Mouse (Mus musculus) ovary, postnatal 36 days (tissue): ENCODE measurements around the gene Pfkfb3.
"Not testable (repeated sequence)": the region's sequence is repeated elsewhere in the genome, so short reads cannot be mapped to it uniquely, and the experiment has no call there.

Experiments used
- DNase-seq: peaks from one replicate; pipeline ENCODE4 v3.0.0; 2022; ENCODE audit warnings: low spot score, mixed read lengths

The Pfkfb3 gene

GRCm38 (mm10) chr2:11548508-11548907, 5.4 kb downstream of the Pfkfb3 start:
- DNase-seq = no peak

- no peak for DNase-seq
Observed at GRCm38 (mm10) chr2:11547609-11548008, 6.3 kb downstream of the Pfkfb3 start.

- no peak for DNase-seq
Observed at GRCm38 (mm10) chr2:11546091-11546490, 7.8 kb downstream of the Pfkfb3 start.

- no peak for DNase-seq
Observed at GRCm38 (mm10) chr2:11545380-11545779, 8.5 kb downstream of the Pfkfb3 start.

GRCm38 (mm10) chr2:11544342-11544741, 9.5 kb downstream of the Pfkfb3 start:
- DNase-seq = no peak

- no peak for DNase-seq
Observed at GRCm38 (mm10) chr2:11543158-11543557, 10.7 kb downstream of the Pfkfb3 start.

- peak; percentile 58 for DNase-seq
Observed at GRCm38 (mm10) chr2:11542640-11543039, 11.2 kb downstream of the Pfkfb3 start.

- no peak for DNase-seq
Observed at GRCm38 (mm10) chr2:11542121-11542520, 11.8 kb downstream of the Pfkfb3 start.

GRCm38 (mm10) chr2:11541528-11541927, 12.3 kb downstream of the Pfkfb3 start:
- DNase-seq = not testable (repeated sequence)

GRCm38 (mm10) chr2:11535966-11536365, 17.9 kb downstream of the Pfkfb3 start:
- no peak for DNase-seq

GRCm38 (mm10) chr2:11535412-11535928, 18.4 kb downstream of the Pfkfb3 start:
- DNase-seq = peak; percentile 94

- DNase-seq = peak; percentile 42
Observed at GRCm38 (mm10) chr2:11534826-11535225, 19.1 kb downstream of the Pfkfb3 start.

GRCm38 (mm10) chr2:11530101-11530500, 23.8 kb downstream of the Pfkfb3 start:
- no peak for DNase-seq

- DNase-seq = no peak
Observed at GRCm38 (mm10) chr2:11526063-11526462, 27.8 kb downstream of the Pfkfb3 start.

- no peak for DNase-seq
Observed at GRCm38 (mm10) chr2:11524736-11525135, 29.1 kb downstream of the Pfkfb3 start.

- peak; percentile 34 for DNase-seq
Observed at GRCm38 (mm10) chr2:11521758-11522157, 32.1 kb downstream of the Pfkfb3 start.

- DNase-seq = no peak
Observed at GRCm38 (mm10) chr2:11520786-11521185, 33.1 kb downstream of the Pfkfb3 start.

- no peak for DNase-seq
Observed at GRCm38 (mm10) chr2:11515828-11516227, 38.0 kb downstream of the Pfkfb3 start.

- peak; percentile 41 for DNase-seq
Observed at GRCm38 (mm10) chr2:11513057-11513967, 40.6 kb downstream of the Pfkfb3 start.

- DNase-seq = no peak
Observed at GRCm38 (mm10) chr2:11512127-11512526, 41.8 kb downstream of the Pfkfb3 start.

- DNase-seq = no peak
Observed at GRCm38 (mm10) chr2:11503736-11504135, 50.1 kb downstream of the Pfkfb3 start.

- DNase-seq = peak; percentile 68
Observed at GRCm38 (mm10) chr2:11502901-11503431, 50.9 kb downstream of the Pfkfb3 start.

GRCm38 (mm10) chr2:11502255-11502765, 51.6 kb downstream of the Pfkfb3 start:
- no peak for DNase-seq
